Mouse (Mus musculus): ENCODE measurements around the gene Fry. TPM values are rescaled to one million over a fixed set of nuclear protein-coding genes. Genes with fewer than 3 reads are reported as not detected.
A peak's percentile ranks its signal among the peaks of the same experiment; 100 is the strongest.

The Fry gene
- polyA plus RNA-seq, 1 experiment = 78.6 TPM

GRCm38 (mm10) chr5:150265953-150266352, 147.5 kb downstream of the Fry start:
- no peak overlapping the region for H3K27ac ChIP-seq (ENCODE audit: insufficient read depth, low read length)
- H3K4me1 ChIP-seq (ENCODE audit: control insufficient read depth, insufficient read depth, low read length) = peaks cover 8% of the 10 kb centered on the region; the same call in 1 of the 2 replicates
- no peak overlapping the region for H3K4me3 ChIP-seq (ENCODE audit: insufficient read depth, low read length)
- TF ChIP-seq POLR2A (IDR thresholded peaks at IDR 0.05; ENCODE audit: extremely low read depth, insufficient read depth, low read length) (no peak), CTCF (IDR thresholded peaks at IDR 0.05; ENCODE audit: extremely low read depth, insufficient read depth, low read length) (no peak)

- Histone ChIP-seq H3K27ac (ENCODE audit: insufficient read depth, low read length) (no peak overlapping the region), H3K4me1 (ENCODE audit: control insufficient read depth, insufficient read depth, low read length) (peaks cover 8% of the 10 kb centered on the region; the same call in 1 of the 2 replicates), H3K4me3 (ENCODE audit: insufficient read depth, low read length) (no peak overlapping the region)
- TF ChIP-seq POLR2A (IDR thresholded peaks at IDR 0.05; ENCODE audit: extremely low read depth, insufficient read depth, low read length) = no peak
- TF ChIP-seq CTCF (IDR thresholded peaks at IDR 0.05; ENCODE audit: extremely low read depth, insufficient read depth, low read length) = no peak
Observed at GRCm38 (mm10) chr5:150268261-150268660, 149.8 kb downstream of the Fry start.

GRCm38 (mm10) chr5:150270468-150270867, 152.0 kb downstream of the Fry start:
- Histone ChIP-seq H3K4me3 (ENCODE audit: insufficient read depth, low read length) (no peak overlapping the region), H3K4me1 (ENCODE audit: control insufficient read depth, insufficient read depth, low read length) (peaks cover 2% of the 10 kb centered on the region; the same call in 1 of the 2 replicates), H3K27ac (ENCODE audit: insufficient read depth, low read length) (no peak overlapping the region)
- TF ChIP-seq CTCF (IDR thresholded peaks at IDR 0.05; ENCODE audit: extremely low read depth, insufficient read depth, low read length) (no peak), POLR2A (IDR thresholded peaks at IDR 0.05; ENCODE audit: extremely low read depth, insufficient read depth, low read length) (no peak)

GRCm38 (mm10) chr5:150272173-150272572, 153.7 kb downstream of the Fry start:
- TF ChIP-seq POLR2A (IDR thresholded peaks at IDR 0.05; ENCODE audit: extremely low read depth, insufficient read depth, low read length) (no peak), CTCF (IDR thresholded peaks at IDR 0.05; ENCODE audit: extremely low read depth, insufficient read depth, low read length) (no peak)
- H3K4me3 ChIP-seq (ENCODE audit: insufficient read depth, low read length) = no peak overlapping the region
- H3K4me1 ChIP-seq (ENCODE audit: control insufficient read depth, insufficient read depth, low read length) = peaks cover 6% of the 10 kb centered on the region; the same call in 1 of the 2 replicates
- no peak overlapping the region for H3K27ac ChIP-seq (ENCODE audit: insufficient read depth, low read length)

- H3K4me1 ChIP-seq (ENCODE audit: control insufficient read depth, insufficient read depth, low read length) = peaks cover 4% of the 10 kb centered on the region; the same call in 1 of the 2 replicates
- no peak overlapping the region for H3K27ac ChIP-seq (ENCODE audit: insufficient read depth, low read length)
- TF ChIP-seq POLR2A (IDR thresholded peaks at IDR 0.05; ENCODE audit: extremely low read depth, insufficient read depth, low read length) (no peak), CTCF (IDR thresholded peaks at IDR 0.05; ENCODE audit: extremely low read depth, insufficient read depth, low read length) (no peak)
- H3K4me3 ChIP-seq (ENCODE audit: insufficient read depth, low read length) = no peak overlapping the region
Observed at GRCm38 (mm10) chr5:150275314-150275713, 156.9 kb downstream of the Fry start.

- TF ChIP-seq POLR2A (IDR thresholded peaks at IDR 0.05; ENCODE audit: extremely low read depth, insufficient read depth, low read length) = no peak
- no peak for TF ChIP-seq CTCF (IDR thresholded peaks at IDR 0.05; ENCODE audit: extremely low read depth, insufficient read depth, low read length)
- no peak overlapping the region for H3K4me3 ChIP-seq (ENCODE audit: insufficient read depth, low read length)
- H3K27ac ChIP-seq (ENCODE audit: insufficient read depth, low read length) = no peak overlapping the region
- peaks cover 4% of the 10 kb centered on the region; the same call in 1 of the 2 replicates for H3K4me1 ChIP-seq (ENCODE audit: control insufficient read depth, insufficient read depth, low read length)
Observed at GRCm38 (mm10) chr5:150276611-150277010, 158.2 kb downstream of the Fry start.

- Histone ChIP-seq H3K4me3 (ENCODE audit: insufficient read depth, low read length) (no peak overlapping the region), H3K27ac (ENCODE audit: insufficient read depth, low read length) (no peak overlapping the region), H3K4me1 (ENCODE audit: control insufficient read depth, insufficient read depth, low read length) (peaks cover 4% of the 10 kb centered on the region; the same call in 1 of the 2 replicates)
- no peak for TF ChIP-seq POLR2A (IDR thresholded peaks at IDR 0.05; ENCODE audit: extremely low read depth, insufficient read depth, low read length)
- no peak for TF ChIP-seq CTCF (IDR thresholded peaks at IDR 0.05; ENCODE audit: extremely low read depth, insufficient read depth, low read length)
Observed at GRCm38 (mm10) chr5:150279387-150279786, 160.9 kb downstream of the Fry start.

GRCm38 (mm10) chr5:150281084-150281483, 162.6 kb downstream of the Fry start:
- no peak overlapping the region for H3K27ac ChIP-seq (ENCODE audit: insufficient read depth, low read length)
- H3K4me1 ChIP-seq (ENCODE audit: control insufficient read depth, insufficient read depth, low read length) = peaks cover 4% of the 10 kb centered on the region; the same call in 1 of the 2 replicates
- H3K4me3 ChIP-seq (ENCODE audit: insufficient read depth, low read length) = no peak overlapping the region
- TF ChIP-seq POLR2A (IDR thresholded peaks at IDR 0.05; ENCODE audit: extremely low read depth, insufficient read depth, low read length) (no peak), CTCF (IDR thresholded peaks at IDR 0.05; ENCODE audit: extremely low read depth, insufficient read depth, low read length) (0 out of 2 replicates have a peak, but pooled peaks have one; percentile 21)

GRCm38 (mm10) chr5:150282091-150282490, 163.6 kb downstream of the Fry start:
- Histone ChIP-seq H3K4me3 (ENCODE audit: insufficient read depth, low read length) (no peak overlapping the region), H3K4me1 (ENCODE audit: control insufficient read depth, insufficient read depth, low read length) (peaks cover 2% of the 10 kb centered on the region), H3K27ac (ENCODE audit: insufficient read depth, low read length) (no peak overlapping the region)
- TF ChIP-seq POLR2A (IDR thresholded peaks at IDR 0.05; ENCODE audit: extremely low read depth, insufficient read depth, low read length) (no peak), CTCF (IDR thresholded peaks at IDR 0.05; ENCODE audit: extremely low read depth, insufficient read depth, low read length) (no peak)

GRCm38 (mm10) chr5:150287949-150288348, 169.5 kb downstream of the Fry start:
- peaks cover 9% of the 10 kb centered on the region for H3K4me1 ChIP-seq (ENCODE audit: control insufficient read depth, insufficient read depth, low read length)
- TF ChIP-seq POLR2A (IDR thresholded peaks at IDR 0.05; ENCODE audit: extremely low read depth, insufficient read depth, low read length) (no peak), CTCF (IDR thresholded peaks at IDR 0.05; ENCODE audit: extremely low read depth, insufficient read depth, low read length) (no peak)
- H3K27ac ChIP-seq (ENCODE audit: insufficient read depth, low read length) = no peak overlapping the region
- no peak overlapping the region for H3K4me3 ChIP-seq (ENCODE audit: insufficient read depth, low read length)
